Mouse (Mus musculus) G1E (cell line): ENCODE measurements around the gene Qrich2. TPM values are rescaled to one million over a fixed set of nuclear protein-coding genes. Genes with fewer than 3 reads are reported as not detected.
"Not testable (repeated sequence)": the region's sequence is repeated elsewhere in the genome, so short reads cannot be mapped to it uniquely, and the experiment has no call there.

ENCODE experiments used
- ATAC-seq: 2 replicates; pipeline ENCODE4 v1.8.0; 2016; ENCODE audit warnings: mild to moderate bottlenecking; ENCODE audit not compliant: insufficient number of reproducible peaks, poor library complexity, low FRiP score, severe bottlenecking; ENCODE audit errors: extremely low read depth
- DNase-seq: peaks from one replicate; pipeline ENCODE4 v3.0.0; 2012; ENCODE audit warnings: low spot score
- H3K27me3 ChIP-seq: 2 replicates; pipeline ENCODE4 v1.6.1; 2012; ENCODE audit warnings: mild to moderate bottlenecking, low read length, inconsistent platforms; ENCODE audit not compliant: insufficient read depth
- H3K36me3 ChIP-seq: replicated peaks from 2 replicates; pipeline ENCODE3; 2012; ENCODE audit warnings: mild to moderate bottlenecking, inconsistent platforms
- H3K4me1 ChIP-seq: 2 replicates; pipeline ENCODE4 v1.6.1; 2012; ENCODE audit warnings: low read depth, low read length, inconsistent platforms, mixed read lengths; ENCODE audit not compliant: insufficient read depth
- H3K4me3 ChIP-seq: 2 replicates; pipeline ENCODE4 v1.5.1; 2012; ENCODE audit warnings: low read depth, mild to moderate bottlenecking, inconsistent platforms, low read length, moderate library complexity, mixed read lengths
- H3K9me3 ChIP-seq: replicated peaks from 2 replicates; pipeline ENCODE4 v1.6.1; 2012; ENCODE audit warnings: inconsistent platforms
- CTCF ChIP-seq: IDR thresholded peaks from 2 replicates; pipeline ENCODE4 v1.5.1; 2012; ENCODE audit warnings: low read depth, low read length, inconsistent platforms, mixed read lengths
- GATA1 ChIP-seq: IDR thresholded peaks from 2 replicates; pipeline ENCODE4 v1.6.1; 2012; ENCODE audit warnings: borderline replicate concordance, low read length, inconsistent platforms, mixed read lengths
- GATA2 ChIP-seq: IDR thresholded peaks from 2 replicates; pipeline ENCODE4 v1.6.1; 2012; ENCODE audit warnings: low read depth, low read length, inconsistent platforms, borderline replicate concordance
- POLR2AphosphoS5 ChIP-seq: IDR thresholded peaks from 2 replicates; pipeline ENCODE4 v1.6.1; 2012; ENCODE audit warnings: low read depth, low read length, inconsistent platforms; ENCODE audit not compliant: insufficient replicate concordance
- TAL1 ChIP-seq: conservative IDR thresholded peaks from 2 replicates; pipeline ENCODE4 v1.6.1; 2012; ENCODE audit warnings: low read depth, low read length, inconsistent platforms, mixed read lengths
- polyA plus RNA-seq: library from polyadenylated mRNA; stranded (reverse); fragments of >175 nt; gene quantifications from 2 replicates; pipeline ENCODE4 v1.2.3, GENCODE M21; 2012
- total RNA-seq, 2 experiments: library from RNA; stranded (forward) in 1 of 2; stranded (reverse) in 1 of 2; fragments of 200-1000 nt in 1 of 2; fragments of >200 nt in 1 of 2; fragmentation: Nextera tagmentation in 1 of 2; gene quantifications; 2 replicates each; pipeline ENCODE4 v1.2.3; 2014 to 2017

Qrich2 gene
- total and polyA plus RNA-seq, 3 experiments, result 0.05 to 0.16 TPM; not detected in 1

DNA sequence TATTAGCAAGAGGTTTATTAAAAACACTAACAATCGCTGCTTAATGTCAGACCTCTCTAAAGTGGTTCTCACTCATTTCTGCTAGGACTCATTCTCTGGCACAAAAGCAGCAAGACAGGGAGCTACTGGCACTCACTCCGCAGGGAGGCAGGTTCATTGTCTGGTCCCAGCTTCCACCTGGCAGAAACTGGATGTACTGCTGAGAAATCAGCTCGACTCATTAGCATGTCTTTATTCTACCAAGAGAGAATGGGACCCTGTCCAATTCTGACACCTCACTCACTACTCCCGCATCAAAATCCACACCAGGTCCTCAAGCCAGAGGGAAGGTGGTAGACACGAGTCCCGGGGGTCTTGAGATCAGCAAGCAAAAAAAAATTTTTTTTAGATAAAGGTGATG, 54.5 kb downstream of the Qrich2 start:
- Histone ChIP-seq H3K36me3 (no peaks in the 10 kb centered on the region), H3K27me3 (peaks cover 17% of the 10 kb centered on the region), H3K9me3 (peaks cover 14% of the 10 kb centered on the region), H3K4me3 (no peak overlapping the region), H3K4me1 (peaks cover 22% of the 10 kb centered on the region)
- DNase-seq (no peak), ATAC-seq (no peak)
- TF ChIP-seq POLR2AphosphoS5, result no peak
- no peak for TF ChIP-seq TAL1

GRCm38 (mm10) chr11:116410415-116410814, 55.6 kb downstream of the Qrich2 start:
- peaks cover 25% of the 10 kb centered on the region for H3K4me1 ChIP-seq
- peaks cover 14% of the 10 kb centered on the region for H3K9me3 ChIP-seq
- DNase-seq, H3K36me3 ChIP-seq, ATAC-seq, H3K4me3 ChIP-seq: not testable (repeated sequence)
- H3K27me3 ChIP-seq, result peaks cover 17% of the 10 kb centered on the region

- H3K4me1 ChIP-seq, result peaks cover 25% of the 10 kb centered on the region
- no peak for TF ChIP-seq TAL1
- H3K4me3 ChIP-seq, result no peak overlapping the region
- peaks cover 4% of the 10 kb centered on the region for H3K36me3 ChIP-seq
- H3K9me3 ChIP-seq, result peaks cover 14% of the 10 kb centered on the region
- ATAC-seq, result no peak
- H3K27me3 ChIP-seq, result peaks cover 17% of the 10 kb centered on the region
- no peak for DNase-seq
Observed at GRCm38 (mm10) chr11:116409008-116409407, 57.0 kb downstream of the Qrich2 start.

- TF ChIP-seq TAL1, result no peak
- TF ChIP-seq CTCF, result no peak
- TF ChIP-seq GATA1, result no peak
- TF ChIP-seq GATA2, result no peak
- no peak for TF ChIP-seq POLR2AphosphoS5
- DNase-seq, result no peak
- Histone ChIP-seq H3K4me3 (no peak overlapping the region), H3K27me3 (no peaks in the 10 kb centered on the region), H3K4me1 (peaks cover 3% of the 10 kb centered on the region; the same call in 1 of the 2 replicates), H3K36me3 (peaks cover 14% of the 10 kb centered on the region), H3K9me3 (no peaks in the 10 kb centered on the region)
- no peak for ATAC-seq
Observed at GRCm38 (mm10) chr11:116406231-116406728, 59.8 kb downstream of the Qrich2 start.

DNA sequence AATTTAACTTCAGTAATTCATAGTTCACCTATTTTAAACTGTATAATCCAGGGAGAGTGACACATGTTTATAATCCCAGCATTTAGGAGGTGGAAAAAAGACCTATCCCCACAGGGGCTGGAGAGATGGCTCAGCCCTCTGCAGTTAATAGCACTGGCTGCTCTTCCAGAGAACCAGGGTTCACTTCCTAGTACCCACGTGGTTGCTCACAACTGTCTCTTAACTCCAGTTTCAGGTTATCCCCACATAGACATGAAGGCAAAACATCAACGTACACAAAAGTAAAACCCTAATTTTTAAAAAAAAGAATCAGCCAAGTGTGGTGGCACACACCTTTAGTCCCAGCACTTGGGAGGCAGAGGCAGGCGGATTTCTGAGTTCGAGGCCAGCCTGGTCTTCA, 60.4 kb downstream of the Qrich2 start:
- Histone ChIP-seq H3K4me3 (no peak overlapping the region), H3K4me1 (peaks cover 3% of the 10 kb centered on the region; the same call in 1 of the 2 replicates), H3K36me3 (peaks cover 14% of the 10 kb centered on the region), H3K27me3 (no peaks in the 10 kb centered on the region), H3K9me3 (no peaks in the 10 kb centered on the region)
- no peak for ATAC-seq
- DNase-seq, result no peak
- TF ChIP-seq POLR2AphosphoS5 (no peak), CTCF (no peak), GATA2 (no peak), GATA1 (no peak), TAL1 (no peak)

DNA sequence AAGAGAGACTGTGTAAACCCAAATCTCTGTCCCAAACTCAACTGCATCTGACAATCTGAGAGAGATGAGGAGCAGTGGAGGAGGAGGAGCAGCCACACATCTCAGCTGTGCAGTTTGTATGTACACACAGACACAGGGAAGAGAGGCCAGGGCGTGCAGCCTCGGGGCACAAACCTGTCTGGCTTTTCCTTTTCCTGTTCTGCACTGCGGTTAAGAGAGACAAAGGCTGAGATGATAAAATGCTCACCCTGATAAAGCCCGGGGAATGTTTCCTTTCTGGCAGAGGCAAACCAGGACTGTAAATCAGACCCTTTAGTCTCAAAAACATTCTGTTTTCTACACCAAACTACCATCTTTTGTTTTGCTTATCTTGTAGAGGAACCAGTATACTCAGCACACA, 65.5 kb downstream of the Qrich2 start:
- no peaks in the 10 kb centered on the region for H3K9me3 ChIP-seq
- DNase-seq, result no peak
- H3K27me3 ChIP-seq, result peaks cover 7% of the 10 kb centered on the region; the same call in 1 of the 2 replicates
- H3K4me1 ChIP-seq, result no peaks in the 10 kb centered on the region
- TF ChIP-seq GATA2, result no peak
- TF ChIP-seq POLR2AphosphoS5, result no peak
- no peak for TF ChIP-seq TAL1
- TF ChIP-seq CTCF, result no peak
- no peak for TF ChIP-seq GATA1
- H3K4me3 ChIP-seq, result no peak overlapping the region
- H3K36me3 ChIP-seq, result peaks cover 12% of the 10 kb centered on the region
- no peak for ATAC-seq

- Histone ChIP-seq H3K9me3 (no peaks in the 10 kb centered on the region), H3K4me3 (no peak overlapping the region), H3K27me3 (peaks cover 7% of the 10 kb centered on the region; the same call in 1 of the 2 replicates), H3K4me1 (no peaks in the 10 kb centered on the region), H3K36me3 (peaks cover 8% of the 10 kb centered on the region)
- DNase-seq (no peak), ATAC-seq (no peak)
- no peak for TF ChIP-seq GATA1
- TF ChIP-seq CTCF, result no peak
- TF ChIP-seq POLR2AphosphoS5, result no peak
- TF ChIP-seq GATA2, result no peak
- no peak for TF ChIP-seq TAL1
Observed at GRCm38 (mm10) chr11:116398348-116398677, 67.7 kb downstream of the Qrich2 start.
